Mouse (Mus musculus): ENCODE results near the gene Tmem131l. TPM values are rescaled to one million over a fixed set of nuclear protein-coding genes. Genes with fewer than 3 reads are reported as not detected.

Tmem131l gene
- polyA plus RNA-seq, 1 experiment: 9.2 TPM

GRCm38 (mm10) chr3:83934514-83934913, 105.5 kb downstream of the Tmem131l start:
- H3K4me3 ChIP-seq (replicated peaks; ENCODE audit: insufficient read depth, low read depth, low read length): no peak overlapping the region
- no peaks in the 10 kb centered on the region for H3K4me1 ChIP-seq (ENCODE audit: control insufficient read depth, insufficient read depth, low read length)
- H3K27me3 ChIP-seq (ENCODE audit: control insufficient read depth, insufficient read depth, low read length): no peaks in the 10 kb centered on the region
- no peak overlapping the region for H3K27ac ChIP-seq (ENCODE audit: insufficient read depth, low read length)
- WGBS: 53% methylated on average over 10 of the region's 10 CpGs
- DNase-seq: no peak
- TF ChIP-seq POLR2A (IDR thresholded peaks at IDR 0.05; ENCODE audit: borderline replicate concordance, insufficient read depth, low read length) (no peak), CTCF (IDR thresholded peaks at IDR 0.05; ENCODE audit: borderline replicate concordance, insufficient read depth, low read depth, low read length) (no peak)

- no peaks in the 10 kb centered on the region for H3K27me3 ChIP-seq (ENCODE audit: control insufficient read depth, insufficient read depth, low read length)
- no peak overlapping the region for H3K4me3 ChIP-seq (replicated peaks; ENCODE audit: insufficient read depth, low read depth, low read length)
- no peak overlapping the region for H3K27ac ChIP-seq (ENCODE audit: insufficient read depth, low read length)
- DNase-seq: peak; percentile 58 to 59
- WGBS: 50% methylated on average over 11 of the region's 11 CpGs
- H3K4me1 ChIP-seq (ENCODE audit: control insufficient read depth, insufficient read depth, low read length): no peaks in the 10 kb centered on the region
- TF ChIP-seq POLR2A (IDR thresholded peaks at IDR 0.05; ENCODE audit: borderline replicate concordance, insufficient read depth, low read length) (no peak), CTCF (IDR thresholded peaks at IDR 0.05; ENCODE audit: borderline replicate concordance, insufficient read depth, low read depth, low read length) (peak; percentile 91)
Measured at GRCm38 (mm10) chr3:83915768-83916496, 124.0 kb downstream of the Tmem131l start.

- Histone ChIP-seq H3K27ac (ENCODE audit: insufficient read depth, low read length) (no peak overlapping the region), H3K27me3 (ENCODE audit: control insufficient read depth, insufficient read depth, low read length) (no peaks in the 10 kb centered on the region), H3K4me3 (replicated peaks; ENCODE audit: insufficient read depth, low read depth, low read length) (no peak overlapping the region), H3K4me1 (ENCODE audit: control insufficient read depth, insufficient read depth, low read length) (no peaks in the 10 kb centered on the region)
- WGBS: 84% methylated on average over 3 of the region's 3 CpGs
- peak in 1 of 2 experiments; percentile 10 for DNase-seq
- TF ChIP-seq CTCF (IDR thresholded peaks at IDR 0.05; ENCODE audit: borderline replicate concordance, insufficient read depth, low read depth, low read length) (no peak), POLR2A (IDR thresholded peaks at IDR 0.05; ENCODE audit: borderline replicate concordance, insufficient read depth, low read length) (no peak)
Measured at GRCm38 (mm10) chr3:83915102-83915501, 124.9 kb downstream of the Tmem131l start.

GRCm38 (mm10) chr3:83910707-83911106, 129.3 kb downstream of the Tmem131l start:
- Histone ChIP-seq H3K4me3 (replicated peaks; ENCODE audit: insufficient read depth, low read depth, low read length) (no peak overlapping the region), H3K27ac (ENCODE audit: insufficient read depth, low read length) (no peak overlapping the region), H3K27me3 (ENCODE audit: control insufficient read depth, insufficient read depth, low read length) (no peaks in the 10 kb centered on the region), H3K4me1 (ENCODE audit: control insufficient read depth, insufficient read depth, low read length) (no peaks in the 10 kb centered on the region)
- no peak for TF ChIP-seq POLR2A (IDR thresholded peaks at IDR 0.05; ENCODE audit: borderline replicate concordance, insufficient read depth, low read length)
- TF ChIP-seq CTCF (IDR thresholded peaks at IDR 0.05; ENCODE audit: borderline replicate concordance, insufficient read depth, low read depth, low read length): no peak
- no peak for DNase-seq
- 92% methylated on average over 5 of the region's 5 CpGs for WGBS

GRCm38 (mm10) chr3:83906185-83906584, 133.8 kb downstream of the Tmem131l start:
- no peaks in the 10 kb centered on the region for H3K27me3 ChIP-seq (ENCODE audit: control insufficient read depth, insufficient read depth, low read length)
- WGBS: 97% methylated on average over 9 of the region's 9 CpGs
- DNase-seq: no peak
- H3K4me1 ChIP-seq (ENCODE audit: control insufficient read depth, insufficient read depth, low read length): peaks cover 8% of the 10 kb centered on the region; the same call in 1 of the 2 replicates
- H3K4me3 ChIP-seq (replicated peaks; ENCODE audit: insufficient read depth, low read depth, low read length): no peak overlapping the region
- H3K27ac ChIP-seq (ENCODE audit: insufficient read depth, low read length): no peak overlapping the region
- TF ChIP-seq POLR2A (IDR thresholded peaks at IDR 0.05; ENCODE audit: borderline replicate concordance, insufficient read depth, low read length) (no peak), CTCF (IDR thresholded peaks at IDR 0.05; ENCODE audit: borderline replicate concordance, insufficient read depth, low read depth, low read length) (no peak)

- H3K4me3 ChIP-seq (replicated peaks; ENCODE audit: insufficient read depth, low read depth, low read length): no peak overlapping the region
- no peaks in the 10 kb centered on the region for H3K27me3 ChIP-seq (ENCODE audit: control insufficient read depth, insufficient read depth, low read length)
- H3K27ac ChIP-seq (ENCODE audit: insufficient read depth, low read length): no peak overlapping the region
- WGBS: 19% methylated on average over 6 of the region's 6 CpGs
- DNase-seq: peak in 1 of 2 experiments; percentile 17
- H3K4me1 ChIP-seq (ENCODE audit: control insufficient read depth, insufficient read depth, low read length): peaks cover 8% of the 10 kb centered on the region; the same call in 1 of the 2 replicates
- TF ChIP-seq CTCF (IDR thresholded peaks at IDR 0.05; ENCODE audit: borderline replicate concordance, insufficient read depth, low read depth, low read length): no peak
- TF ChIP-seq POLR2A (IDR thresholded peaks at IDR 0.05; ENCODE audit: borderline replicate concordance, insufficient read depth, low read length): no peak
Measured at GRCm38 (mm10) chr3:83905161-83905560, 134.8 kb downstream of the Tmem131l start.

DNA sequence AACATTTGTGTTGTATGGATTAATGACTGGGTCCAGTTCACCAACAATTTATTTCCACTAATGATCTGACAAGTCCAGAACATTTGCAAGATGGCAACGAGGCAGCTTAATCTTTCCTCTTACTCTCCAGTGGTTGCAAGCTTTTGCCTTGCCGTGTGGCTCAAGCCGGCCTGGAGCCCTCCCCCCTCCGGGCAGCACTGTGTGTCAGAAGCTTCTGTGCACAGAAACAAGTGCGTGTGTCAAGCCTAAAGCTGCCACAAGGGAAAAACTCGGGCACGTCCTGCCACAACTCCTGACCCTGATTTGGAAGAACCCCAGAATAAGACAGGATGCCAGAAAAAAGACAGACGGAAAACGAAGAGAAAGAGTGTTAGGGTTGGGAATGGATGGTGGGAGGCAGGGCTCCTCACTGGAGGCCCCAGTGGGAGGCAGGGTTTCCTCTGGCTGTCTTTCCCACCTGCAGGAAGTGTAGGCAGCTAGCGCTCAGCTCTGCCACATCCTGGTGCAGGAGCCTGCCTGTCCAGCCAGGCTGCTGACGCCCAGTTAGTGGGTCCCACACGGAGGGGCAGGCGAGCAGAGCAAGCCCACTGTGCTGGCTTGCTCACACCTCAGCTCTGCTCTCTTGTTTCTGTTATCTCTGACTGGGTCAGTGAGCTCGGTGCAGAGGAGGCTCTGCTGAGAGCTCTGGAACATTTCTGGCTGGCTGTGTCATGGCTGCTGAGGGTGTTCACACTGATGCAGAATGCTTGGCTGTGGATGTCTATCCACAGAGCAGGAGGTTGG, 135.6 kb downstream of the Tmem131l start:
- TF ChIP-seq CTCF (IDR thresholded peaks at IDR 0.05; ENCODE audit: borderline replicate concordance, insufficient read depth, low read depth, low read length) (no peak), POLR2A (IDR thresholded peaks at IDR 0.05; ENCODE audit: borderline replicate concordance, insufficient read depth, low read length) (no peak)
- Histone ChIP-seq H3K27me3 (ENCODE audit: control insufficient read depth, insufficient read depth, low read length) (no peaks in the 10 kb centered on the region), H3K27ac (ENCODE audit: insufficient read depth, low read length) (no peak overlapping the region), H3K4me3 (replicated peaks; ENCODE audit: insufficient read depth, low read depth, low read length) (no peak overlapping the region), H3K4me1 (ENCODE audit: control insufficient read depth, insufficient read depth, low read length) (peaks cover 8% of the 10 kb centered on the region; the same call in 1 of the 2 replicates)
- no peak for DNase-seq
- WGBS: 49% methylated on average over 14 of the region's 14 CpGs

Measured in cerebellum, adult 2 months (tissue).